Mouse (Mus musculus): ENCODE measurements around the gene Stip1. TPM values are rescaled to one million over a fixed set of nuclear protein-coding genes. Genes with fewer than 3 reads are reported as not detected.
"Not testable (repeated sequence)": the region's sequence is repeated elsewhere in the genome, so short reads cannot be mapped to it uniquely, and the experiment has no call there.

Gene Stip1
- total RNA-seq, 2 experiments from 2014 or later: 89.7 to 98.5 TPM

DNA sequence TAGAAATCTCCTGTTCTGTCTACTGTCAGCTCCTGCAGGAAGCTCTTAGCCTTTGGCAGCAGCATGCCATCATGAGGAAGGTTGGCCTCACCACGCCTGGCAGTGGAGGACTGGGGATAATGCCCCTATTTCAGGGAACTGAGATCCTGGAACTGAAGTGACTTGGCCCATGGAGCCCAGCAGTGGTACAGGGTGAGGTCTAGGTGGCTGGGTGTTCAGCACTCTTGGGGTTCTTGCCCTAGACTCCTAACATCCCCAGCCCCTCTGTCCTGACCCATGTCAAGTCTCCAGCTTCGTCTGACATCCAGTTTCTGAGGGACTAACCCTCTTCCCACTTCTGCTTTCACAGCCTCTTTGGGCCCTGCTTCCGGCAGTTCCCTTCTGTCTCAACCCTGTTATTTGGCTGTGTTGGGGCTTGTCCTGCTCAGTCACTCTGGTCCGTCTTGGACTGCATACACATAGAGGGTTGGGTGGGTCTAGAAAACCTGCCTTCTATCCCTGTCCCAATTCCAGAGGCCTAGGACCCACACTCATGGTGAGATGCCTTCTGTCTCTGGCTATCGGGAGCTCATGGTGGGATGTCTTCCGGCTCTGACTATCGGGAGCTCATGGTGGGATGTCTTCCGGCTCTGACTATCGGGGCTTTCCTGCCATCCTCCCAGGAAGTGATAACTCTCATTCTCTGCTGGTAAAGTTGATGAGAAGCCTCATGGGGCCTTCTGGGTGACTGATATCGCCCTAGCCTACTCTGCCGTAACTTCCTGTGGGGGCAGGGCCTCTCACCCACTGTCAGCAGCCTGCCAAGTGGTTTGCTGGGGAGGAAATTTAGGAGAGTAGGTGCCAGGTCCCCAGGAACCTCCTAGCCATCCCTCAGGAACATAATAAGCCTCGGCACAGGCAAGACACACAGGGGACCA, 22.0 kb downstream of the Stip1 start:
- DNase-seq (ENCODE audit: low spot score): no peak

DNA sequence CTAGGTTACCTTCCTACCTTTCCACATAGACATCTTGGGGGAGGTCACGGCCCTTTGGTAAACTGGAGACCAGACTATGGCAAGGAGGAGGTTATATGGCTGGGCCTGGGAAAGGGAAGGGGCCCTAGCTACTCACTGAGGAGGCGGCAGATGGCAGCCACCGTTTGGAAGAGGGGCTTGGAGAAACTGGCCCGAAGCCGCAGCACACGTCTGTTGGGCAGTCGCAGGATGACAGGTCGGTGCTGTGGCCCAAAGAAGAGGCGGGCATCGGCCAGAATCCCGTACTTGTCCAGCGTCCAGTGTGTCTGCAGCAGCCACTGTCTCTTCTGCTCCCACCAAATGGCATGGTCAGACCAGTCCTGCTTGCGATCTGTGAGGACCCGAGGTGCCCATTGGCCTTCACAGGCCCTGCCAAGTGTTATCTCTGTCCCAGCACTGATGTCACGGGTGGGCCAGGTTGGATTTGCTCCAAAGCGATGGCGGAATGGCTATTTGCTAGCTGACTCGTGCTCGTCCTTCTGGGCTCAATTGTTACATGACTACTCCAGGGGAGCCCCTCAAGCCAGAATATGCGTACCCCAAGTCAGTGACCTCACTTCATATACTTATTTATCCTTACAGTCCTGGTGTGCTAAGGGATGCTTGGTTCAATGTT, 25.2 kb downstream of the Stip1 start:
- DNase-seq (ENCODE audit: low spot score): no peak

DNA sequence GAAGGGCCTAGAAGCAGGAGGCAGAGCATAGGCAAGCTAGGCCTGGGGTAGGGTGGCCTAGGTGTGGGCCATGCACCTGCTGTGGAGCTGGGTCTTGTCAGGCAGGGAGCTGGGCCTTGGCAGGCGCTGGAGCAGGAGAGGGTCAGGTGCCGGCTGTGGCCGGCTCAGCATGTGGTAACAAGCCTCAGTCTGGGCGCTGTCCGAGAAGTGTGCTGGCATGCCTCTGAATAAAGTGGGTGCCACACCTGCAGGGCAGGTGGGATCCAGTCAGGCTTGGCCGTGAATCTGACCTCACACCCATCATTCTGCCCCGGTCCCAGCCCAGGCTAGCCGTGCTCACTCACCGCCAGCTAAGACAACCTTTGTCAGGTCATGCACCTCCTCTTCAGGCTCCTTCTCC, 25.8 kb downstream of the Stip1 start:
- DNase-seq (ENCODE audit: low spot score): no peak

DNA sequence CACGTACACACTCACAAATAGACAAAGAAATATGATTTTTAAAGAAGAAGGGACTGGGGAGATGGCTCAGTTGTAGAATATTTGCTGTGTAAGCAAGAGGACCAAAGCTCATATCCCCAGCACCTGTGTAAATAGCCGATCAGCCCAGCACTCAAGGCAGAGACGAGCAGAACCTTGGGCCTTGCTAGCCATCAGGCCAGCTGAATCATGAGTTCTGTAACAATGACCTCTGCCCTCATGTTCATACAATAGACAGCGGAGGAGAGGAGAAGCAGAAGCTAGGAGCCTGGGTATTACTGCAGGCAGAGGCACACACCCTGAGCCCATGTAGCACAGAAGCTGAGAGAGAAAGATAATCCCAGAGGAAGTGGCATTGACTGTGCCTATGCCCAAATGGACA, 27.3 kb downstream of the Stip1 start:
- DNase-seq (ENCODE audit: low spot score): no peak

DNA sequence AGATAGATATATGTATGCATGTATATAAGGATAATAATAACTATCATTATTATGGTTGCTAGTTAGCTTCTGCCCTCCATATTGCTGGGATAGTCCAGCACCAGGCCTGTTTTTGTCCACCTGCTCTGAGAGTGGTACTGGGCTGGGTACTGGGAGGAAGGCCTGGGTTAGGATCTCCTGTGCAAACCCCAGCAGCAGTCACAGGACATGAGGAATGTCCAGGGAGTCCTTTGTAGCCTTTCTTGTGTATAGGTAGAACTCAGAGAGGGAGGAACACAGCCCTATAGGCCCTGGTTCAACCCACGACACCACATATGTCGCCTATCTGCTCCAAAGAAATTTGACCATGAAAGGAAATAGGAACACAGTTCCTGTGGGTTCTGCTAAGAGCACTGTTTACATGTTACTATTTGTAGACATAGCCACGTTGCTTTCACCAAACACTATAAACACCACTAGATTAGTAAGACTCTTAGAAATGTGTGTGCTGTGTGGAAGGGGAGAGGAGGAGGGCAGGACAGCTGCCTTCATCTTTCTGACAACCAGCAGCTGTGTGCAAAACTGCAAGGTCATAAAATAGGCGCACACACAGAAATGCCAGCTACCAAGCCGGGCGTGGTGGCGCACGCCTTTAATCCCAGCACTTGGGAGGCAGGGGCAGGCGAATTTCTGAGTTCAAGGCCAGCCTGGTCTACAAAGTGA, 32.7 kb downstream of the Stip1 start:
- DNase-seq (ENCODE audit: low spot score): no peak

DNA sequence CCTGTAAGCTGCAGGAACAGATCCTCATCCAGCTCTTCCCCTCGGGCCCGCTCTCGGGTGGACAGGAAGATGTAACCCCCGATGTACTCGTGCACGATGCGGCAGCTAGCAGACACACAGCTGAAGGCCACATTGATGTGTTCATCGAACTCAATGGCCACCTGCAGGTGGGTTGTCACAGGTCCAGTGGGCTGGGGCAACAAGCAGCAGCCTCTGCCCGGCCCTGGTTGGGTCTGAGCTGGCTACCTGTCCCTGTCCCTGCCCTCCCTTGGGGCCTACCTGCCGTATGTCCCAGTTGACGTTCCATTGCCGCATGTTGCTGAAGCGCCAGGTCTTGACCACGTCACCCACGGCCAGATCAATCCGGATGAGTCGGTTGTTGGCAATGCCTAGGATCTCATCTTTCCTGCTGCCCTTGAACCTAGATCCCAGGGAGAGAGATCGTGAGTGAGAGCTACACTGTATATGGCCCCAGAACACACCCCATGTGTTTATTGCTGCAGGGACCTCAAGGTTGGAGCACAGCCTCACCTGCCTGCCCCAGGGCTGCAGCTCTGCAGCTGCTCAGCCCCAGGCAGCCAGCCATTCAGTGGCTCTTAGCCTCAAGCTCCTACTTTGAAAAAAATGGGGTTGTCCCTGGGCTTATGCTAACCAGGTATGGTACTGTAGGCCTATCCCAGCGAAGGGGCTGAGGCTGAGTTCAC, 40.3 kb downstream of the Stip1 start:
- DNase-seq (ENCODE audit: low spot score): no peak

DNA sequence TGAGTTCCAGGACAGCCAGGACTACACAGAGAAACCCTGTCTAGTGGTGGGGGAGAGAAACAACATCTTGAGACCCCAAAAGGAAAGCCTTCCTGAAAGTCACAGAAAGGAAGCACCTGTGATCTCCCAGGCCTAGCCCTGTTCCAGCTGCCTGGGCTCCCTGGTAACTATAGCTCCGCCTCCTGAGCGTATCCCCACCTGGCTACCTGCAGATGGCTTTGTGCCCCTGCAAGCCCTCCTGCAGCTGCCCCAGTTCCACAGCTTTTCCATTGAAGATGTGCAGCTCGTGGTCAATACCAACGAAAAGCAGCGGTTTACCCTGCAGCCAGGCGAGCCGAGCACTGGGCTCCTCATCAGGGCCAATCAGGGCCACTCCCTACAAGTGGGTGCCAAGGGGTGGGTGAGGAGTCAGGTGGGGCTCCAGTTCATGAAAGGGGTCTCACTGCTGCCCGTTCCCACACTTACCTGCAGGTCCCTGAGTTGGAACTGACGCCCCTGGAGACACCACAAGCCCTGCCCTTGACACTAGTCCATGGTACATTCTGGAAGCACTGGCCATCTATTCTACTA, 42.0 kb downstream of the Stip1 start:
- no peak for DNase-seq (ENCODE audit: low spot score)

DNA sequence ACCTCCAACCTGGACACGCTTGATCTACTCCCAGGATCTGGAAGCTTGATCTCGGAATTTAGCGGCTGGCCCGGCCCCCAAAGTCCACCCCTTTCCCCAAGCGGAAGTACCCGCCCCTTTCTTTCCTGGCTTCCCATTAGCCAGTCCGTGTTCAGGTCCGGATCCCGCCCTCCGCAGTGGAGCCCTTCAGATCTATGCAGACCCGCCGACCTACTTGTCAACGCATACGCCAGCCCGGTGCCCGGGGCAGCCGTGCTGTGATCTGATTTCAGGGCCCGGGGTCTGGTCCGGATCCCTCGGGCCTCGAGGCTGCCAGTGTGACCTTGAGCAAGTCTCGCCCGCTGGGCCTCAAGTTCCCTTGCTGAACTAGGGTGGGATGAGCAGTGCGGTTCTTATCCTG, 43.8 kb downstream of the Stip1 start, which contains the start of the genes Nudt22 and Trpt1:
TSS of gene Nudt22 (minus strand) at position 112 of the 400 bp plus-strand sequence.
TSS of gene Trpt1 (plus strand) at position 126 of the 400 bp plus-strand sequence.
- DNase-seq (ENCODE audit: low spot score): peak; percentile 90

DNA sequence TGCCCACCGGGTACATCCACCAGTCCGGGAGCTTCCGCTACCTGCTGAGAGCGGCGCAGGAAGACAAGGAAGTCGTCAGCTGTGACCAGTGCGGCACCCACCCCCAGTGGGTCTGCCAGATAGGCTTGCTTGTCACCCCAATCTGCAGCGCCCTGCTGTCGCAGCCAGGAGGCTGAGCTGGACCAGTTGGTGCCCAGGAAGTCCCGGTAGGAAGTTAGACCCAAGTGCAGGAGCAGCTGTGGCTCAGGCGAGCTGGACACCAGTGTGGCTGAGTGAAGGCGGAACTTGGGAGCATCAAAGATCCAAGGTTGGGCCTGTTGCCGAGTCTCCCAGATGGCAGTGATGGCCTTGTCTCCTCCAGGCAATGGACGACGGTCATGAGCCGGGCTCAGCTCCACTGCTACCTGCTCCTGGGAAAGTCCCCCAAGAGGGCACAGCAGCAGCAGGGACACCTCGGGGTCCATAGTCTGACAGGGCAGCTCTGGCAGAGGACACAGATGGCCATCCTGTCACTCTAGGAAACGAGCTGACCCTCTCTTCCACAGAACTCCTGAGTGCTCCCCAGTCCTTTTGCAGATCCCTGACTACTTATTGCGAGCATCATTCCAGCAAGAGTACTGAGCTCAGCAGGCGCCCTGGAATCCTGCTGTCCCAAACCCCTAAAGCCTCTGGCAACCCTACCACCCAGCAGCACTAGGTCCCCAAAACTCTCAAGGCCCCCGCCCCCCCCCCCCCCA, 44.3 kb downstream of the Stip1 start:
- DNase-seq (ENCODE audit: low spot score): no peak

DNA sequence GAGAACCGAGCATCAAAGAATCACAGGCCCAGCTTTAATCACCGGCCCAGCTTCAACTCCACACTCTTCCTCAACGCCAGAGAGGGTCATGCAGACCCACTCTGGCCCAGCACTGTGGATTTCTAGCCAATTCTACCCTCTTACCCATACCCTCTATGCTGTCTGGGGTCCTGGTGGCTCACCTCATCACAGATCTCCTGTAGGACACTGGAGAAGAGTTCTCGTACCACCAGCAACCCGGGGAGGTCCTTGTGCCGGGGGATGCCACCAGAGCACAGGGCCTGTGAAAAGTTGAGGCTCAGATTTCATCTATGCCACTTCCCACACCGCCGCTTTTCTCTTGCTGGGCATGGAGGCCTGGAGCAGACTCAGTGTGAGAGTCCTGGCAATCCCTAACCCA, 45.3 kb downstream of the Stip1 start:
- DNase-seq (ENCODE audit: low spot score): no peak

DNA sequence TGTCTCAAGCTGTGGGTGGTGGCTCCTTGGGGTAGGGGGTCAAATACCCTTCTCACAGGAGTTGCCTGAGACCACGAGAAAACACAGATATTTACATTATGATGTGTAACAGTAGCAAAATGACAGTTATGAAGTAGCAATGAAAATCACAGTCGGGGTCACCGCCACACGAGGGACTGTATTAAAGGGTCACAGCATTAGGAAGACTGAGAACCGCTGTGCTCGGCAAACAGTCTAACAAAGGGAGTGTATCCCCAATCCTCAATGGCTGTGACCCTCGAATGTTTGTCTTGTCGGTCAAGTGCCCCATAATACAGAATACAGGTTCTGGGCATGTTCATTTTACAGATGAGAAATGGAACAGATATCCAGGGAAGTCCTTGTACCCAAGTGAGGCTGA, 45.8 kb downstream of the Stip1 start:
- no peak for DNase-seq (ENCODE audit: low spot score)

DNA sequence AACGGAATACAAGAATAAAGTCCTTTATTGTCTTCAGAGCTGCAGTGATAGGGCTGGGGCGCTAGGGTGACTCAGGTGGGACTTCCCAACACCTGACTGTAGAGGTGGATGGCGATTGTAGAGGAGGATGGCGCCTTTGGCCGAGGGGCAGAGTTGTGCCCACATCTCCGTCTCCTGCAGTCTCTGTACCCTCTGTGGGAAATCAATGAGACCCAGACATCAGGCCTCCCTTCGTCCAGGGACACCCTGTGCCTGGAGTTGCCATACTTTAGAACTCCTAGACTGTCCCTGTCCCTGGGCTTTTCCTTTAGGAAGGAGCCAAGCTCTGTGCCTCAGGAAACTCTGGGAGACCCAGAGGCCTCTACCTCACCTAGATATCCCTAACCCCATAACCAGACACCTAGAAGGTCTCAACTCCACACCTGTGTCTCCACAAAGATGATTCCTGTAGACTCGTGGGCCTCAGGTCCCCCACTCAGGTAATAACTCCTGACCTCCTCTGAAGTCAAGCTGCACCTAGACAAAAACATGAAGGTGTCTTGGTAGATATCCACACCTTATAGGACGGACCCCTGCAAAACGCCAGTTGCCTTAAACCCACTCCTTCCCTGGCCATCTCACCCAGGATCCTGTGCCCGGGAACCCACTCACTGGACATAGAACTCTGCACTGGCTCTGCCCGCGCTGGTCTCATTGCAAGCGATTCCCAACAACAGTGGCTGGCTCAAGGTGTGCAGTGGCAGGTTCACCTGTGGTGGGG, 46.6 kb downstream of the Stip1 start:
- DNase-seq (ENCODE audit: low spot score): no peak

DNA sequence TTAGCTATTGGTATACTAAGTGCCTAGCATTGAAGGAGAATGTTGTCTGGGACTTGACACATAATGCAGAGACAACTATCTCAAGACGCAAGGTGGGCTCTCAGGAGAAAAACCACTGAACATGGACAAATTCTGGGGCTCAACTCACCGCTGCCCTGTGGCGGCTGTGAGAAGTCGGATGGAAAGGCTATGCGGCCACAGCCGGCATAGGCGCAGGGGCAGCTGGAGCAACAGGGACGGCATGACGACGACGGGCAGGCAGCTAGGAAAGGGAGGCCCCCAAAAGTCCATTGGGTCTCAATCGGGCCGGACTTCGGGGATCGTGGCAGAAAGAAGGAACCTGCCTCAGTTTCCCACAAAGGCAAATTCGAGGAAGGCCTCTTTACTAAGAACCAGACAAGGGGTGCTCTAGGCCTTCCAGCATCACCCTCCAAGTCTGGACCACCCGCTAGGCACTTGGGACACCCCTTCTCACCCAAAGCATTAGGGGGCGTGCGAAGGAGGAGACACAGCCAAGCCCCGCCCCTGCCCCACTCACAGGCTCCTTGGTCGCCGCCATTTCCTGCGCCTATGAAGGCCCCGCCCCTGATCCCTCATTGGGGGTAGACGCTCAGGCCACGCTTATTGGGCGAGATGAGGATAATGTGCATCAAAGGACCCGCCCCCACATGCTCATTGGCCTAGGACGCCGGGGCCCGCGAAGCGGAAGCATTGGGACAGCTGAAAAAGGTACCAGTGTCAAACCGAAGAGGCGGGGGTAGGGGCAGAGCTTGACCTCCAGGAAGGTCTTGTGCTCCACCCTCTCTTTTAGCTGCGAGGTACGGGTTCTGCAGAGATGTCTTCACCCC, 47.5 kb downstream of the Stip1 start, which contains the start of gene Dnajc4:
TSS of gene Dnajc4 (minus strand) at position 562 of the 848 bp plus-strand sequence.
- peak; percentile 97 for DNase-seq (ENCODE audit: low spot score)

DNA sequence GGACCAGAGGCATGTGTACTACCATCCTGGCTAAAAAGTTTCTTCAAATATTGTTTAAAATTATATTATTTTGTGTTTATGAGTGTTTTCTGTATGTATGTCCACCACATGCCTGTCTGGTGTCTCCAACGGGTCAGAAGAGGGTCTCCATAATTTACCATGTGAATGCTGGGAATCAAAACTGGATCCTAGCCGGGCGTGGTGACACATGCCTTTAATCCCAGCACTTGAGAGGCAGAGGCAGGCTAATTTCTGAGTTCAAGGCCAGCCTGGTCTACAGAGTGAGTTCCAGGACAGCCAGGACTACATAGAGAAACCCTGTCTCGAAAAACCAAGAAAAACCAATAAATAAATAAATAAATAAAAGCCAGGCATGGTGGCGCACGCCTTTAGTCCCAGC, 48.6 kb downstream of the Stip1 start:
- DNase-seq (ENCODE audit: low spot score): not testable (repeated sequence)

DNA sequence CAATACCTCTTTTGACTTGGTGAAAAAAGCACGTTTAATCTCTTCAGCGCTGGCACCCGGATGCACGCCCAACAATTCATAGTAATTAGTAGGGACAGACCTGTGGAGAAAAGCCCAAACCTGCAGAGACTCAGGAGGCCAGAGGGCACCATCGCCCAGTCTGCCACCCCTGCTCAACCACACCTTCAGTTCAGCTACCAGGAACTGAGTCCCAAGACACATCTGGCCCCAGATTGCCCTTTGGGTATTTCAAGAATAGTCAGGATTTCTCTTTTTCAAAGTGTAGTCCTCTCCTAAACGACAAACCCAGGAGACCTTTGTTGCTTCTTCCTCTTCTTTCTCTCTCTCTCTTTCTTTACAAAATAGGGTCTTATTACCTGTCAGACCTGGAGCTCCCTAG, 49.1 kb downstream of the Stip1 start:
- no peak for DNase-seq (ENCODE audit: low spot score)

DNA sequence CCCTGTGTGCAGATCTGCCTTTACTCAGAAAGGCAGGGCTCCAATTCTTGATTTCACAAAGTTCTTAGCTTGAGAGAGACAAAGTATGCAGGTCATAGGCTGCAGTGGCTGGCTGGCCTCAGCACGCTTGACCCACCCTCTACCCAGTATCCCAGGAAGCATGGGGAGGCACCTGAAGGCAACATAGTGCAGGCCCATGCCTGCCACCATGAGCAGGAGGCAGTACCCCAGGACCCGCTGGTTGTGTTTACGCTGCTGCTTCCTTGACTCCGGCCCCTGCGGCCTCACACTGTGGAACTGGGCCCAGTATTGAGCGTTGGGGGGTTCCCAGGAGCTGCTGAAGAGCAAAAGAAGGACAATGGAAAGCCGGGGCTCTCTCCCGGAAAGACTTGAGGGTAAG, 50.5 kb downstream of the Stip1 start:
- DNase-seq (ENCODE audit: low spot score): no peak

DNA sequence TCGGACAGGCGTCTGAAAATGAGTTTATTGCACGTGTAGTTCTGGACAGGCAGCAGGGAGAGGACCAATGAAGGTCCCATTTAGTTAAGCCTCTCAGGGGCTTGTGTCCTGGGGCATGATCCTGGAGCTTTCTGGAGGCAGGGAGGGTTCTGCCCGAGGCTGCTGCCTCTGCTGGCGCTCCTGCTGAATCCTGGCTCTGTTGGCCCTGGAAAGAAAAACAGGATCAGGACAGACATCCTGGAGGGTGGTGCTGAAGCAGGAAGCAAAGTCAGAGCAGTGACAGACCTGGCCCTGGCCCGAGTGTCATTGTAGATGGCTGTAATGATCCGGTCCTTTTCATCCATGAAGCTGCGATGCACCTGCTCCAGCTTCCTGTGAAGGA, 51.9 kb downstream of the Stip1 start:
- no peak for DNase-seq (ENCODE audit: low spot score)

DNA sequence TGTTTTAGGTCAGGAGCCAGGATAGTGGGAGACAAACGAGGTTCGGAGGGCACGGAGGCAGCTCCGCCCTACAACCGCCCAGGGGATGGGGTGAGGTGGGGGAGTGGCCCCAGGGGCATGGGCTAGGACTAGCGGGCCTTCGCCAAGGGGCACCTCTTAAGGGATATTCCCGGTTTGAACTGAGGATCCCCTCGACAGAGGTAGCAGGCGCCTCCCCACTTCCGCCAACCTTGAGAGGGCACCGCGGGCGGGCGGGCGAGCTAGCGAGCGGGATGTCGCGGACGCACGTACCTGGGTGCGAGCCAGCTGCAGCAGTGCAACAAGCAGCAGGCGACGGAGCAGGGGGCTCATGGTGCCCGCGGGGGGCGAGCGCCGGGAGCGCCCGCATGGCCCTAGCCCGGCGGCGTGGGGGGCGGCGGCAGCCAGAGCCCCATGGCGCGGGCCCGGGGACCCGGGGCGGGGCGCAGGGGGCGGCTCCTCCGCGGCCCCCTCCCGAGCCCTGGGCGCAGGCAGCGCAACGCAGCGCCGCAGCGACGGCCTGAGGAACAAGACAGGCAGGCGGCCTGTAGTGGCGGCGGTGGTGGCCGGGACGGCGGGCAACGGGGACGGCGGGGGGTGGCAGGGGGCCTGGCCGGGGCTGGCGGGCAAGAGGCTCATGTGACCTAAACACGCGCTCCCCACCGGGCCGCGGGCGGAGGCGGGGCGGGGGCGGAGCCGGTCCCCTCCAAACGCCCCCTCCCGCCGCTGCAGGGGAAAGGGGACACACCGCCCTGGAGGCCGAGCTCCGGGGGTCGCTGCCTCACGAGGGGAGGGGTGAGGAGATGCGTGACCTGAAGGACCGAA, 52.5 kb downstream of the Stip1 start, which contains the start of gene Vegfb:
TSS of gene Vegfb (minus strand) at position 591 of the 843 bp plus-strand sequence.
- DNase-seq (ENCODE audit: low spot score): peak; percentile 62

Data from gastrocnemius, adult 18-20 months (tissue).